Mouse (Mus musculus): ENCODE measurements around the gene Ppp2r5d. TPM values are rescaled to one million over a fixed set of nuclear protein-coding genes. Genes with fewer than 3 reads are reported as not detected.

The Ppp2r5d gene
- polyA plus RNA-seq, 1 experiment from 2014 or later: 72.8 TPM

- Histone ChIP-seq H3K27me3 (replicated peaks) (no peaks in the 10 kb centered on the region), H3K4me3 (replicated peaks) (peak overlapping the region; percentile 78), H3K9me3 (no peaks in the 10 kb centered on the region), H3K27ac (peak overlapping the region; percentile 87), H3K4me1 (peaks cover 28% of the 10 kb centered on the region), H3K4me2 (peak overlapping the region; percentile 60), H3K36me3 (peaks cover 37% of the 10 kb centered on the region), H3K9ac (0 out of 2 replicates have a peak overlapping the region, but pooled peaks have one; percentile 9)
- 22% methylated on average over 15 of the region's 15 CpGs for WGBS
- ATAC-seq (ENCODE audit: insufficient read depth, low FRiP score, low read depth): peak; percentile 19; the same call in 1 of the 2 replicates
These were observed 30.2 kb downstream of the Ppp2r5d start for GRCm38 (mm10) chr17:46674530-46675283.

DNA sequence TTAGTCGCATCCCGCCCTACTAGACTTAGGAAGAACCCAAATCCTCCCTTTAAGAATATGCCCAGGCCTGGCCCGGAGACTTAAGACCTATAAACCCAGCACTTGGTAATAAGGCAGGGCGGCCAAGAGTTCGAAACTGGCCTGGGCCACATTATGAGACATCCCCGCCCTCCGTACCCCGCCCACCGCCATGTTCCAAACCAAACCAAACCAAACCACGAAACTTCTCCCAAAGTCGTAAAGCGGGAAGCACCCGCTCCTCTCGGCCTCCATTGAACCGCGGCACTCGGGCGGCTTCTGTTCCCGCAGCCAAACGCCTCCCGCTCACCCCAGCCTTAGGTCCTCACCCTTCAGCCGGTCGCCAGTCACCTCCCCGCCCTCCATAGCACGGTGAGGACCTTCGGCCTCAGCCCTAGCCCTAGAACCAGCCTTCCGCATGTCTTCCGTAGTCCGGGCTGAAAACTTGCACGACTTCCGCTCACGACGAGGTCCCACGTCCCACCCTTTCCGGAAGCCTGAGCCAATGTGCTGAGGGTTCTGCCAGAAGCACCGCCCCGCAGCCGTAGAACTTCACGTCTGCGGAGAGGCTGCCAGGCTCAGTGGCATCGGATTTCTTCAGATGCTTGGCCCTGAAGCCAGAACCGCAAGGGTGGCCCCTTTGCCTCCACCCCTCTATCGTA lies 30.9 kb downstream of the Ppp2r5d start, which contains the start of gene Rrp36:
TSS of gene Rrp36 (minus strand) at position 503 of the 680 bp plus-strand sequence.
- Histone ChIP-seq H3K4me2 (peak within 1 kb of the TSS; percentile 60), H3K27me3 (replicated peaks) (no peaks in the 10 kb centered on the region), H3K4me1 (peaks cover 22% of the 10 kb centered on the region), H3K9ac (peak within 1 kb of the TSS; percentile 61), H3K9me3 (no peaks in the 10 kb centered on the region), H3K36me3 (peaks cover 45% of the 10 kb centered on the region), H3K27ac (peak within 1 kb of the TSS; percentile 87), H3K4me3 (replicated peaks) (peak within 1 kb of the TSS; percentile 78)
- WGBS: 1% methylated on average over 43 of the region's 43 CpGs
- ATAC-seq (ENCODE audit: insufficient read depth, low FRiP score, low read depth): peak; percentile 92

DNA sequence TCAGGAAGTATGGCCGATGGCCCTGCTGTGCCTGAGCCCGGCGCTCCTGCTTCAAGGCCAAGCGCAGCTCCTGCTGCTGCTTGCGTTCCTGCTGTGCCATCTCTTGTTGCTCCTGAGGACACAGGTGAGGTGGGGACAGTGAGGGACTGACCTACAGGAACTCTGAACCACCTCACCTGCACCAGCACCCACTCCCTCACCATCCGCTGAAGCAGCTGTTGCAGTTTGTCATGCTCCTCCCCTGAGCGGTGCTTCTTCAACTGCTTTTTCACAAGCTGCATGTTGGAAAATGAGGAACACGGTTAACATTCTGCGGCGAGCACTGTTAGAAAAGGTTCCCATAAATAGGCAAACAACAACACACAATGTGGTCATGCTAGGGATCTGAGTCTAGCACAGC lies 35.0 kb downstream of the Ppp2r5d start:
- peaks cover 25% of the 10 kb centered on the region for H3K36me3 ChIP-seq
- H3K4me2 ChIP-seq: no peak overlapping the region
- 95% methylated on average over 10 of the region's 10 CpGs for WGBS
- H3K4me1 ChIP-seq: peaks cover 10% of the 10 kb centered on the region
- ATAC-seq (ENCODE audit: insufficient read depth, low FRiP score, low read depth): no peak
- no peaks in the 10 kb centered on the region for H3K9me3 ChIP-seq
- H3K27ac ChIP-seq: no peak overlapping the region
- H3K9ac ChIP-seq: no peak overlapping the region
- H3K27me3 ChIP-seq (replicated peaks): no peaks in the 10 kb centered on the region
- no peak overlapping the region for H3K4me3 ChIP-seq (replicated peaks)

- no peak for ATAC-seq (ENCODE audit: insufficient read depth, low FRiP score, low read depth)
- 89% methylated on average over 16 of the region's 16 CpGs for WGBS
- H3K4me2 ChIP-seq: no peak overlapping the region
These were observed 37.2 kb downstream of the Ppp2r5d start for GRCm38 (mm10) chr17:46667712-46668111.

GRCm38 (mm10) chr17:46662730-46663129 lies 42.2 kb downstream of the Ppp2r5d start:
- H3K27ac ChIP-seq: no peak overlapping the region
- no peaks in the 10 kb centered on the region for H3K4me1 ChIP-seq
- H3K4me3 ChIP-seq (replicated peaks): no peak overlapping the region
- no peak overlapping the region for H3K4me2 ChIP-seq
- ATAC-seq (ENCODE audit: insufficient read depth, low FRiP score, low read depth): no peak
- H3K9me3 ChIP-seq: no peaks in the 10 kb centered on the region
- WGBS: 86% methylated on average over 5 of the region's 5 CpGs
- H3K9ac ChIP-seq: no peak overlapping the region
- H3K27me3 ChIP-seq (replicated peaks): no peaks in the 10 kb centered on the region
- peaks cover 71% of the 10 kb centered on the region for H3K36me3 ChIP-seq

More at GRCm38 (mm10) chr17:46667712-46668111, 37.2 kb downstream of the Ppp2r5d start:
- Histone ChIP-seq H3K4me1 (no peaks in the 10 kb centered on the region), H3K36me3 (peaks cover 45% of the 10 kb centered on the region), H3K27me3 (replicated peaks) (no peaks in the 10 kb centered on the region), H3K9me3 (no peaks in the 10 kb centered on the region), H3K27ac (no peak overlapping the region), H3K9ac (no peak overlapping the region), H3K4me3 (replicated peaks) (no peak overlapping the region)

DNA sequence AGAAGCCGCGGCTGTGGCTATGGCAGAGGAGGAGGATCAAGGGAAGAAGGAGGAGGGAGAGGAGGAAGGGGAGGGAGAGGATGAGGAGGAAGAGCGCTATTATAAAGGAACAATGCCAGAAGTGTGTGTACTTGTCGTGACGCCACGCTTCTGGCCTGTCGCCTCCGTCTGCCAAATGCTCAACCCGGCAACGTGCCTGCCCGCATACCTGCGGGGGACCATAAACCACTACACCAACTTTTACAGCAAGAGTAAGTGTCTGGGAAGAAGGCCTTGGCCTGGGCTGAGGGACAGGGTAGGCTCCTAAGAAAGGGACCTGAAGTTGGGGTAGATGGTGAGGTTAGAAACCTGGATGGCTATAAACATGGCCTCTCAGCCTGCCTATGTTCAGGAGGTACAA lies 42.9 kb downstream of the Ppp2r5d start:
- WGBS: 91% methylated on average over 12 of the region's 12 CpGs
- H3K36me3 ChIP-seq: peaks cover 79% of the 10 kb centered on the region
- ATAC-seq (ENCODE audit: insufficient read depth, low FRiP score, low read depth): no peak

DNA sequence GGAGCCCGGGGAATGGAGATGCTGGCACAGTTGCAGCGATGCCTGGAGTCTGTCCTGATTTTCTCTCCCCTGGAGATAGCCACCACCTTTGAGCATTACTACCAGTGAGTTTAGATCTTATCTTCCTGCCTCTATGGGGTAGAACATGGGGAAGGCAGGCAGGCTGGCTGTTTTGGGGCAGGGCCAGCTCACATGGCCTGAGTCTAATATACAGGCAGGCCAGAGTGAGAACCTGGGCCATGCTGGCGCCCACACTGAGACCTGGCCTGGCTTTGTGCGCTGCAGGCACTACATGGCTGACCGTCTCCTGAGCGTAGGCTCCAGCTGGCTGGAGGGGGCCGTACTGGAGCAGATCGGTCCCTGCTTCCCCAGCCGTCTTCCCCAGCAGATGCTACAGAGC lies 43.6 kb downstream of the Ppp2r5d start:
- Histone ChIP-seq H3K27ac (no peak overlapping the region), H3K36me3 (peaks cover 82% of the 10 kb centered on the region), H3K9me3 (no peaks in the 10 kb centered on the region), H3K9ac (no peak overlapping the region), H3K27me3 (replicated peaks) (no peaks in the 10 kb centered on the region), H3K4me2 (no peak overlapping the region), H3K4me1 (no peaks in the 10 kb centered on the region), H3K4me3 (replicated peaks) (no peak overlapping the region)
- 94% methylated on average over 9 of the region's 9 CpGs for WGBS
- ATAC-seq (ENCODE audit: insufficient read depth, low FRiP score, low read depth): no peak

More for the DNA sequence above, 42.9 kb downstream of the Ppp2r5d start:
- Histone ChIP-seq H3K27me3 (replicated peaks) (no peaks in the 10 kb centered on the region), H3K27ac (no peak overlapping the region), H3K4me1 (no peaks in the 10 kb centered on the region), H3K4me2 (no peak overlapping the region), H3K9me3 (no peaks in the 10 kb centered on the region), H3K4me3 (replicated peaks) (no peak overlapping the region), H3K9ac (no peak overlapping the region)

DNA sequence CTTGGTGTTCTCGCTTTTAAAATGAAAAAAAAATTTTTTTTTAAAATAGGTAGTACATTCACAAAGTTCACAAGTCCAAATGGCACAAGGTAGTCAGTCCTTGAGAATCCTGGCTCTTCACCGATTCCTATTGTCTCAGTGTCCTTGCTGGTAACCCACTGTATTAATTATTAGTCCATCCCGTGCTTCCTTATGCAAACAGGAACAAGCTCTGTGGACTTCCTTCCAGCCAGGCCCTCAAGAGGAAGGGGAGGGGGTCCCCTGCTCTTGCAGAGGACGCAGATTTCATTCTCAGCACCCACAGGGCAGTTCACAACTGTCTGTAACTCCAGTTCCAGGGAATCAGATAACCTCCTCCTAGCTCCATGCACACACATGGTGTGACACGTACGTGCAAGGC lies 48.9 kb downstream of the Ppp2r5d start:
- no peak overlapping the region for H3K4me2 ChIP-seq
- H3K4me3 ChIP-seq (replicated peaks): no peak overlapping the region
- peaks cover 21% of the 10 kb centered on the region for H3K4me1 ChIP-seq
- H3K36me3 ChIP-seq: peaks cover 75% of the 10 kb centered on the region
- no peak for ATAC-seq (ENCODE audit: insufficient read depth, low FRiP score, low read depth)
- no peak overlapping the region for H3K27ac ChIP-seq
- WGBS: 75% methylated on average over 6 of the region's 6 CpGs
- H3K9ac ChIP-seq: no peak overlapping the region
- no peaks in the 10 kb centered on the region for H3K9me3 ChIP-seq
- H3K27me3 ChIP-seq (replicated peaks): no peaks in the 10 kb centered on the region

- H3K27ac ChIP-seq: peak overlapping the region; percentile 96; the same call in 1 of the 2 replicates
- ATAC-seq (ENCODE audit: insufficient read depth, low FRiP score, low read depth): no peak
- H3K4me2 ChIP-seq: peak overlapping the region; percentile 70
- H3K9me3 ChIP-seq: no peaks in the 10 kb centered on the region
- no peaks in the 10 kb centered on the region for H3K27me3 ChIP-seq (replicated peaks)
- H3K9ac ChIP-seq: peak overlapping the region; percentile 74; the same call in 1 of the 2 replicates
- peaks cover 40% of the 10 kb centered on the region for H3K36me3 ChIP-seq
- H3K4me3 ChIP-seq (replicated peaks): peak overlapping the region; percentile 67
- H3K4me1 ChIP-seq: peaks cover 31% of the 10 kb centered on the region
- WGBS: 68% methylated on average over 20 of the region's 20 CpGs
These were observed 53.0 kb downstream of the Ppp2r5d start for GRCm38 (mm10) chr17:46651755-46652547.

- Histone ChIP-seq H3K4me3 (replicated peaks) (peak overlapping the region; percentile 67), H3K4me1 (peaks cover 33% of the 10 kb centered on the region), H3K27ac (peak overlapping the region; percentile 96), H3K36me3 (peaks cover 33% of the 10 kb centered on the region), H3K9me3 (no peaks in the 10 kb centered on the region), H3K9ac (peak overlapping the region; percentile 74; the same call in 1 of the 2 replicates), H3K27me3 (replicated peaks) (no peaks in the 10 kb centered on the region), H3K4me2 (peak overlapping the region; percentile 70)
- ATAC-seq (ENCODE audit: insufficient read depth, low FRiP score, low read depth): no peak
- 66% methylated on average over 17 of the region's 17 CpGs for WGBS
These were observed 53.6 kb downstream of the Ppp2r5d start for GRCm38 (mm10) chr17:46651292-46651691.

- peak; percentile 92 for ATAC-seq (ENCODE audit: insufficient read depth, low FRiP score, low read depth)
- Histone ChIP-seq H3K9me3 (no peaks in the 10 kb centered on the region), H3K9ac (peak within 1 kb of the TSS; percentile 74), H3K4me2 (peak within 1 kb of the TSS; percentile 70), H3K36me3 (peaks cover 25% of the 10 kb centered on the region), H3K27ac (peak within 1 kb of the TSS; percentile 96), H3K4me1 (peaks cover 33% of the 10 kb centered on the region), H3K27me3 (replicated peaks) (no peaks in the 10 kb centered on the region), H3K4me3 (replicated peaks) (peak within 1 kb of the TSS; percentile 67)
- WGBS: under 1% methylated on average over 58 of the region's 58 CpGs
These were observed 54.5 kb downstream of the Ppp2r5d start, which contains the start of gene Cul7 for GRCm38 (mm10) chr17:46650232-46651031. Gene Cul7, plus strand, starts transcription at chr17:46650337.
